Mouse (Mus musculus): Measurements from ENCODE around the gene Itgal.

DNA sequence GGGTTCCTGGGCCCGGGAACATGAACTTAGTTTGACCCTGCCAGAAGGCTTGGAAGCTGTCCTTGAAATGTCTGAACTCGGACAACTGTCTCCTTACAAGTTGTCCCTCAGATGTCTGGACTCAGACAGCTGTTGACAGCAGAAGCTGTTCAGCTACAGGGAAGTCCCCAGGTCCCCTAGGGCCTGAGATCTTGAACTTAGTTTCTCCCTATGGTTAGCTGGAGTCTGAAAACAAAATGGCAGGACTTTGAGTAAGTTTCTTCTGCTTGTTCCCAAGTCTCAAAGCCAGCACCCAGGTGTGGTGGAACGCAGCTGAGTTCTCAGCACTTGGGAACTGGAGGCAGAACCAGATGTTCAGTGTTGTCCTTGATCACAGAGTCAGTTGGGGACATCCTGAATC is 16.0 kb upstream of the Itgal start:
- TF ChIP-seq CTCF (IDR thresholded peaks at IDR 0.05; ENCODE audit: low read depth) (no peak), EP300 (IDR thresholded peaks at IDR 0.05; ENCODE audit: low read depth) (no peak)
